Mouse (Mus musculus): ENCODE measurements around the gene Rfk. TPM values are rescaled to one million over a fixed set of nuclear protein-coding genes. Genes with fewer than 3 reads are reported as not detected.

Rfk gene
- polyA plus RNA-seq, 1 experiment from 2014 or later = 75.1 TPM

- Histone ChIP-seq H3K9me3 (no peaks in the 10 kb centered on the region), H3K36me3 (no peaks in the 10 kb centered on the region), H3K9ac (replicated peaks) (no peak overlapping the region), H3K4me2 (replicated peaks) (no peak overlapping the region), H3K4me1 (peaks cover 8% of the 10 kb centered on the region), H3K27me3 (peaks cover 9% of the 10 kb centered on the region; the same call in 1 of the 2 replicates), H3K4me3 (no peak overlapping the region), H3K27ac (replicated peaks) (no peak overlapping the region)
- no peak for ATAC-seq (replicated peaks)
- 85% methylated on average over 14 of the region's 14 CpGs for WGBS
Observed at GRCm38 (mm10) chr19:17359315-17359890, 34.4 kb upstream of the Rfk start.

GRCm38 (mm10) chr19:17361181-17361580, 32.7 kb upstream of the Rfk start:
- peaks cover 4% of the 10 kb centered on the region for H3K4me1 ChIP-seq
- no peaks in the 10 kb centered on the region for H3K9me3 ChIP-seq
- no peak for ATAC-seq (replicated peaks)
- no peaks in the 10 kb centered on the region for H3K36me3 ChIP-seq
- peaks cover 8% of the 10 kb centered on the region; the same call in 1 of the 2 replicates for H3K27me3 ChIP-seq
- H3K4me2 ChIP-seq (replicated peaks) = no peak overlapping the region
- H3K27ac ChIP-seq (replicated peaks) = no peak overlapping the region
- no peak overlapping the region for H3K9ac ChIP-seq (replicated peaks)
- H3K4me3 ChIP-seq = no peak overlapping the region
- WGBS = 88% methylated on average over 2 of the region's 2 CpGs

- ATAC-seq (replicated peaks) = no peak
- H3K27me3 ChIP-seq = no peaks in the 10 kb centered on the region
- 42% methylated on average over 3 of the region's 3 CpGs for WGBS
Observed at GRCm38 (mm10) chr19:17364741-17365140, 29.1 kb upstream of the Rfk start.

GRCm38 (mm10) chr19:17366364-17367090, 27.3 kb upstream of the Rfk start:
- Histone ChIP-seq H3K36me3 (no peaks in the 10 kb centered on the region), H3K9ac (replicated peaks) (no peak overlapping the region), H3K4me2 (replicated peaks) (no peak overlapping the region), H3K27me3 (no peaks in the 10 kb centered on the region), H3K27ac (replicated peaks) (no peak overlapping the region), H3K9me3 (no peaks in the 10 kb centered on the region), H3K4me3 (no peak overlapping the region), H3K4me1 (no peaks in the 10 kb centered on the region)
- 93% methylated on average over 8 of the region's 8 CpGs for WGBS
- ATAC-seq (replicated peaks) = no peak

More at GRCm38 (mm10) chr19:17364741-17365140, 29.1 kb upstream of the Rfk start:
- Histone ChIP-seq H3K9ac (replicated peaks) (no peak overlapping the region), H3K9me3 (no peaks in the 10 kb centered on the region), H3K36me3 (no peaks in the 10 kb centered on the region), H3K4me1 (no peaks in the 10 kb centered on the region), H3K4me3 (no peak overlapping the region), H3K27ac (replicated peaks) (no peak overlapping the region), H3K4me2 (replicated peaks) (no peak overlapping the region)

- Histone ChIP-seq H3K27me3 (no peaks in the 10 kb centered on the region), H3K4me3 (no peak overlapping the region), H3K9ac (replicated peaks) (no peak overlapping the region), H3K4me2 (replicated peaks) (no peak overlapping the region), H3K4me1 (no peaks in the 10 kb centered on the region), H3K36me3 (no peaks in the 10 kb centered on the region), H3K27ac (replicated peaks) (no peak overlapping the region), H3K9me3 (no peaks in the 10 kb centered on the region)
- WGBS = 97% methylated on average over 9 of the region's 9 CpGs
- no peak for ATAC-seq (replicated peaks)
Observed at GRCm38 (mm10) chr19:17368557-17368956, 25.3 kb upstream of the Rfk start.

GRCm38 (mm10) chr19:17369581-17369980, 24.3 kb upstream of the Rfk start:
- Histone ChIP-seq H3K4me3 (no peak overlapping the region), H3K4me2 (replicated peaks) (no peak overlapping the region), H3K36me3 (no peaks in the 10 kb centered on the region), H3K27me3 (no peaks in the 10 kb centered on the region), H3K9me3 (no peaks in the 10 kb centered on the region), H3K27ac (replicated peaks) (no peak overlapping the region), H3K4me1 (no peaks in the 10 kb centered on the region), H3K9ac (replicated peaks) (no peak overlapping the region)
- 56% methylated on average over 7 of the region's 7 CpGs for WGBS
- ATAC-seq (replicated peaks) = no peak

- no peak within 1 kb of the TSS for H3K9ac ChIP-seq (replicated peaks)
- 91% methylated on average over 3 of the region's 3 CpGs for WGBS
- no peak within 1 kb of the TSS for H3K4me2 ChIP-seq (replicated peaks)
- no peaks in the 10 kb centered on the region for H3K4me1 ChIP-seq
- H3K27ac ChIP-seq (replicated peaks) = no peak within 1 kb of the TSS
- no peaks in the 10 kb centered on the region for H3K9me3 ChIP-seq
- no peak for ATAC-seq (replicated peaks)
- H3K27me3 ChIP-seq = no peaks in the 10 kb centered on the region
- no peak within 1 kb of the TSS for H3K4me3 ChIP-seq
- no peaks in the 10 kb centered on the region for H3K36me3 ChIP-seq
Observed at GRCm38 (mm10) chr19:17372701-17373100, 21.1 kb upstream of the Rfk start, which contains the start of gene Gcnt1. Gene Gcnt1, minus strand, starts transcription at chr19:17372844.

GRCm38 (mm10) chr19:17378845-17379244, 15.0 kb upstream of the Rfk start:
- Histone ChIP-seq H3K4me1 (no peaks in the 10 kb centered on the region), H3K27me3 (no peaks in the 10 kb centered on the region), H3K9me3 (no peaks in the 10 kb centered on the region), H3K4me3 (no peak overlapping the region), H3K9ac (replicated peaks) (no peak overlapping the region), H3K36me3 (no peaks in the 10 kb centered on the region), H3K27ac (replicated peaks) (no peak overlapping the region), H3K4me2 (replicated peaks) (no peak overlapping the region)
- ATAC-seq (replicated peaks) = no peak

- no peaks in the 10 kb centered on the region for H3K27me3 ChIP-seq
- ATAC-seq (replicated peaks) = no peak
- H3K4me1 ChIP-seq = no peaks in the 10 kb centered on the region
- no peak overlapping the region for H3K27ac ChIP-seq (replicated peaks)
- H3K4me2 ChIP-seq (replicated peaks) = no peak overlapping the region
- H3K36me3 ChIP-seq = no peaks in the 10 kb centered on the region
- H3K4me3 ChIP-seq = no peak overlapping the region
- 82% methylated on average over 7 of the region's 7 CpGs for WGBS
- H3K9ac ChIP-seq (replicated peaks) = no peak overlapping the region
- H3K9me3 ChIP-seq = no peaks in the 10 kb centered on the region
Observed at GRCm38 (mm10) chr19:17380549-17380948, 13.3 kb upstream of the Rfk start.

GRCm38 (mm10) chr19:17382807-17383397, 10.9 kb upstream of the Rfk start:
- Histone ChIP-seq H3K4me2 (replicated peaks) (no peak overlapping the region), H3K27me3 (no peaks in the 10 kb centered on the region), H3K9ac (replicated peaks) (no peak overlapping the region), H3K27ac (replicated peaks) (no peak overlapping the region), H3K36me3 (no peaks in the 10 kb centered on the region), H3K4me3 (no peak overlapping the region), H3K4me1 (no peaks in the 10 kb centered on the region), H3K9me3 (no peaks in the 10 kb centered on the region)
- no peak for ATAC-seq (replicated peaks)
- WGBS = 84% methylated on average over 6 of the region's 6 CpGs

- Histone ChIP-seq H3K9ac (replicated peaks) (no peak overlapping the region), H3K27me3 (no peaks in the 10 kb centered on the region), H3K36me3 (no peaks in the 10 kb centered on the region), H3K9me3 (no peaks in the 10 kb centered on the region), H3K4me2 (replicated peaks) (no peak overlapping the region), H3K4me1 (no peaks in the 10 kb centered on the region), H3K27ac (replicated peaks) (no peak overlapping the region), H3K4me3 (no peak overlapping the region)
- 97% methylated on average over 4 of the region's 4 CpGs for WGBS
- ATAC-seq (replicated peaks) = no peak
Observed at GRCm38 (mm10) chr19:17385022-17385421, 8.8 kb upstream of the Rfk start.

- H3K36me3 ChIP-seq = no peaks in the 10 kb centered on the region
- H3K9ac ChIP-seq (replicated peaks) = no peak overlapping the region
- no peaks in the 10 kb centered on the region for H3K9me3 ChIP-seq
- WGBS = 77% methylated on average over 1 of the region's 1 CpGs
- H3K4me3 ChIP-seq = no peak overlapping the region
- no peaks in the 10 kb centered on the region for H3K27me3 ChIP-seq
- no peak overlapping the region for H3K4me2 ChIP-seq (replicated peaks)
- H3K4me1 ChIP-seq = no peaks in the 10 kb centered on the region
- ATAC-seq (replicated peaks) = no peak
- no peak overlapping the region for H3K27ac ChIP-seq (replicated peaks)
Observed at GRCm38 (mm10) chr19:17385426-17385825, 8.4 kb upstream of the Rfk start.

Measured in forebrain, embryonic 15.5 days (tissue).